Mouse (Mus musculus) R1 (cell line): ENCODE measurements around the gene Slx4.

ENCODE experiments used
- DNase-seq: peaks from one replicate; pipeline ENCODE4 v3.0.0-alpha.2; 2018; ENCODE audit warnings: low read depth, low spot score

Slx4 gene

DNA sequence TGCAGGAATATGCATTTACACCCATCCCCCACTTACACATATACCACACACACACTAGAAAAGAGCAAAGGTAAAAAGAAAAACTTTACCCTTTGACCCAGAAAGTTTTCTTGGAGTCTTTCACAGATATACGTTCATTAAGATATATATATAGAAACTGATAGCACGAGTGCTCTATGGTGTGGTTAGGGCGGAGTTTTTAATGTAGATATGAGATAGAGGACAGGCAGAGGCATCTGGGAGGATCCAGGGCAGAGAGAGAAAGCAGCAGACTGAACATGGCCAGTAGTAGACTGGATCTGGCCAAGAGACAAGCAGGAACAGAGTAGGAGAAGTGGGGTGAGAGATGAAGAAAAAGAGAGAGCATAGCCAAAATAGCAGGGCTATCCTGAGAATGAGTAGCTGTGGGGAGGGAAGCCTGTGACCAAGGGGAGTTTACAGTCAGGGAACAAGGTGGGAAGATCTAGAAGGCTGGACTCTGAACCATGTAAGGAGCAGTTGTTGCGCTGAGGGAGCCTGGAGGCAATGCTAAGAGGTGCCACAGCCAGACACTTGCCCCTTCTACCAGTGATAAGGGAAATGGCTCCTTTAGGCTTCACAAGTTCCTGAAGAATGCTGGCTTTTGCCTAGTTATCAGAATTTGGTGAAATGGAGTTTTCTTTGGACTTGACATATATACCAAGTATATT is 9.5 kb upstream of the Slx4 start:
- DNase-seq = no peak

DNA sequence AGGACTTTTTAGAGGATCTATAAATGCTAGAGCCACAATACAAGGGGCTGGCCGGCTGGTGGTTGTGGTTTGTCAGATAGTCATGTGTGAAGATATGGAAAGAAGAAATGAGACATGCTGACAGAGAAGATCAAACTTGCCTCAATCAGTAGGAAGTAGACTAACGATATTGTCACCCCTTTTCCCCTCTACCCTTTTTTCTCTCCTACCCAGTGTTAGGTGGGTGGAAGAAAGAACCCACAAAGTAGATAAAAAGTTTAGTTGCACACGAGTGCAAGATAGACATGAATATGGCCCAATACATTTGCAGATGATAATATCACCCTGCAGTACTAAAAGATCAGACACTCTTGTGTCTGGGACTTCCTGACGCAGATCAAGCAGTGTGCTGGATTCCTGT is 15.2 kb downstream of the Slx4 start:
- no peak for DNase-seq

DNA sequence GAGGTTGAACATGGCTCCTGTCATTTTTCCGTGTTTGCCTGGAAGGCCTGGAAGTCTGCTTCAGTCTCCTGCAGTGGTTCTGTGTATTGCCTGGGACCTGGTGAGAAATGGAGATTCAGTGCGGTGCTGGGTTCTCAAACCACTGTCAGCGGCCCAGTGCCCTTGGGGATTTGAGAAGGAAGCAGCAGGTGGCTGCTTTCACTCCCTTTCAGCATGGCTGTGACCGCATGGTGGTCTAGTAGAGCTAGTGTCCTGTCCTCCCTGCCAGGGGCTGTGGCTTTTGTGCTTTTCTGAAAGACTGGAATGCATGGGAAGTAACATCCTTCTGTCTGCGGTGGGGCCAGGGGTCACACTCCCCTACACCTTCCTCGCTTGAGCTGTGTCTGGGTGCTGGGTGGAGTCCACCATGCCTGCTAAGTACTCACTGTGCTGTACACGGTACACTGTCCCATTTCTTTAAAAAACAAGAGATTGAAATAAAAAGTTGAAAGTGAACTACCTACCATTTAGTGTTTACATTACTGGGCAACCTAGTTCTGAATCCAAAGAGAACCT is 20.3 kb downstream of the Slx4 start:
- DNase-seq = peak; percentile 28

DNA sequence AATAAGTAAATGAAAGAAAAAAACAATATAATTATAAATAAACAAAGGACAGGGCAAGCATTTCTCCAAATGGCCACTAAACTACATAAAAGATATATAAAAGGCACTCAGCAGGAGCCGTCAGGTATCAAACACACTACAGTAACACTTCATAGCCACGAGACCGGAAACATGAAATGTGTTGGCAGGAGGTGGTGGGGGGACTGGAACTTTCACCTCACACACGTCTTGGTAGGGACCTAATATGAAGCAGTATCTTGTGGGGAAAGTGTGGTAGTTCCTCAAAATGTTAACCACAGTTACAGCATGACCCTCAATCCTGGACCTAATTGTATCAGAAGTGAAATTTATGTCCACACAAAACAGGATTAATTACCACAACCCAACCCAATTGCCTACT is 21.4 kb downstream of the Slx4 start:
- no peak for DNase-seq

DNA sequence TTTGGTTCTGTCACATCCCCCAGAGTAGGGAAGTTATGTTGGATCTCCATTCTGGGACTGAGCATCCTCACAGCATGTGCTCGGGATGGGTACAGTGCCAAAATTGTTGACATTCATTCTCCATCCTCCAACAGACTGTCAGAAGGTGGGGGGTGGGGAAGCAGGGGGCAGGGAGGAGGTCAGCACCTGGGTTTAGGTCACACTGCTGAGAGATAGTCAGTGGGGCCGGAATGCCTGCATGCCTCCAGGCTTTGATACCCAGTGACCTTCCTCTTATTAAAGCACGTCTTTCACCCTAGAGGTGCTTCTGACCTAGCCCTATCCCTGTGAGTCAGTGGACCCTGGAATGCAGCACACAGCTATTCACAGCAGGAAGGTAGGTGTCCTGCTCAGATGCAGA is 26.9 kb downstream of the Slx4 start:
- DNase-seq = peak; percentile 83

DNA sequence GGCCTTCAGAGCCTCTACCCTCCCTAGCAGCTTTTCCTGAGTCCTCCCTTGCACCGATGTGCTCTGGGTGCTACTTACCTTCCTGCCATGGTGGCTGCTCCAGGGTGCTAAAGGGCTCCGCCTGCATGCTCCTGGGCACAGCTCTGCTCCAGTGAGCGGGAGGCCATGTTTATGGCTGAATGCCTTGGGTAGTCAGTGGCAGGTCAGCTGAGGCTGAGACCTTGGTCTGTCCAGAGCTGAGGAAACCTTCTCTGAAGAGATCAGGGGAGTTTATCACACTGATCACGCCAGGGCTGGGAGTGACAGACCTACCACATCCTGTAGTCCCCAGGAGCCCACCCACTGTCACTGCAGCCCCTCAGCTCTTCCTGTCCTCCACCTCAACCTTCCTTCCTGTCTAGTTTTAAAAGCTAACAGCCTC is 27.3 kb downstream of the Slx4 start, which contains the start of gene Nlrc3:
Nlrc3 (minus strand) TSS at position 382 of the 421 bp plus-strand sequence.
- no peak for DNase-seq

DNA sequence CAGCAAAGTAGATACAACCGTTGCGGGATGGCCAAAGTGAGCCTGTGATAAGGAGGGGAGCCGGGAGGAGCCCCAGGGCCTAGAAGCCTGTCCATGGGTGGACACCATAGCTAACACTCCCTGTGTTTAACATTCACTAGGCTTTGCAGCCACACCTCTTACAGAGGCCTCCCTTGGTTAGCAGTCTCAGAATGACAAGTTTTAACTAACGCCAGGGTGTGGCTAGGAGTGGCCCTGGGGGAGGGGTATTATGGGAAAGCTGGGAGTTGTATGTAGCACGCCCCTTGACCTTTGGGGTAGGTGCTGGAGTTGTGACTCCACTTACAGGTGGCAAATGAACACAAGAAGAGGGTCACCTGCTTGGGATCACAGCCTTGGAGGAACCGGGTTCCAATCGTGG is 27.9 kb downstream of the Slx4 start:
- DNase-seq = peak; percentile 90

DNA sequence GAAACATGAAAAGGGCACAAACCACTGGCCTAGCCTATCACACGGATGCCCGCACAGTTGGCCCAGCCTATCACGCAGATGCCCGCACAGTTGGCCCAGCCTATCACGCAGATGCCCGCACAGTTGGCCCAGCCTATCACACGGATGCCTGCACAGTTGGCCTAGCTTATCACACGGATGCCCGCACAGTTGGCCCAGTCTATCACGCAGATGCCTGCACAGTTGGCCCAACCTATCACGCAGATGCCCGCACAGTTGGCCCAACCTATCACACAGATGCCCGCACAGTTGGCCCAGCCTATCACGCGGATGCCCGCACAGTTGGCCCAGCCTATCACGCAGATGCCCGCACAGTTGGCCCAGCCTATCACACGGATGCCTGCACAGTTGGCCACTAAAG is 29.1 kb downstream of the Slx4 start:
- DNase-seq = peak; percentile 77

DNA sequence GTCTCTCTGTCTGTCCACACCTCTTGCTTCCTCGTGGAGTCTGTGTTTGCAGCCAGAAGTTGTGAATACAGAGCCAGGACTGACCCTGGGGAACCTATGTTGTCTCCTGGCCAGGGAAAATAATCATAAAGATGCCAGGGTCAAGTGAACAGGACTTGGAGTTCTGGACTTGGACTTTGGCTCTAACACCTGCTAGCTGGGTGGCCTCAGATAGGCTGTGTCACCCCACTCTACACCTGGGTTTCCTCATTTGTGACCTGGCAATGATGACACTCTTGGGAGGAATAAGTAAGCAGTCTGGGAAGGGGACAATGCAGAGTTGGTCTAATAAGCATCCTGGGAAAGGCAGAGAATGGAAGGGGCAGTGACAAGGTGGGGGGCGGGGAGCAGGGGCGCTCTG is 38.0 kb downstream of the Slx4 start:
- DNase-seq = no peak

DNA sequence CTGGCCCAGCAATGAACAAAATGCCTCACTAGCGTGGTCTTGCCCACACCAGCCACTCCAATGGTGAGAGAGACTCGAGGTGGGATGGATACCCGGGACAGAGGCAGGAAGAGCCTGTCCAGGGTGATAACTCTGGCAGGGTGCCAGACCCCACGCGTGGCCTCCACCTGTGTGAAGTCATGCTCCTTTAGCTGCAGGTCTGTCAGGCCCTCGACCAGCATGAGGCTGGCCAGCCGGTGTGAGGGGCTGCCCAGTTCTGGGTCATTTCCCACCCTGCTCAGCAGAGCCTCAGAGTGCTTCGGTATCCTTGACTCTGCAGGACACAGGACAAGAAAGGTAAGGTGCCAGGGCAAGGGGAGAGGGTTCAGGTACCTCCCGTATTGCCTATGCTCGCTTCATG is 38.6 kb downstream of the Slx4 start:
- no peak for DNase-seq

DNA sequence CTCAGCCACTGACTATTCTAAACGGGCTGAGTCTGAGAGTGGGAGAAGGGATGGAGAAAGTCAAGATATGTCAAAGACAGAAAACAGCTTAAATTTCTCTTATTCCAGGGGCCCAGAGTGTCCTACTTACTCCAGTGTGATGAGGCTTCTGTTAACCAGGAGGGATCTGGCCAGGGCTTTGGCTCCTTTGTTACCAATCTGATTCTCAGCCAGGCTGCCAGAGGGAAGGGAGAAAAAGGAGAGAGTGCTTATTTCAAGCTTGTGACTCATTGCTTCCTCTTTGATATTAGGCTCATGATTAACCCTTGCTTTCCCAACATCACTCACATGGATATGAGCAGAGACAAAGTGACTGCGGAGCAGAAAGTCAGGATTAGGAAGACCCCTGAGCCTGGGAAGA is 44.3 kb downstream of the Slx4 start:
- DNase-seq = no peak

DNA sequence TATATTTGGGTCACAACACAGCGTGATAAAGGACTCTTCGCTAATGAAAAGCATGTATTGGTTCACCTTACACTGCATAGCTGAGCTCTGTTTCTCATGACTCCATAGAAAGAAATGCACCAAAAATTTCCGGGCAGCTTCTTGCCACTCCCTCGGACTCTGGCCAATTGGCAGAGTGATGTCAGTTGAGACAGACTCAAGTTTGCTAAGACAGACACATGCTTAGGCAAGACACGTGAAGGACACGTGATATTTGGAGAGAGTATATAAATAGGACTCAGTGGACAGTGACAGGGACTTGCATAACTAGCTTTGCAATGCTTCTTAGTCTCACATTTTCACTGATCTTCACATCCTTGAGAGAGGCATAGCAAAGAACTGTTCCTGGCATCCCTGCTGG is 47.2 kb downstream of the Slx4 start:
- no peak for DNase-seq

DNA sequence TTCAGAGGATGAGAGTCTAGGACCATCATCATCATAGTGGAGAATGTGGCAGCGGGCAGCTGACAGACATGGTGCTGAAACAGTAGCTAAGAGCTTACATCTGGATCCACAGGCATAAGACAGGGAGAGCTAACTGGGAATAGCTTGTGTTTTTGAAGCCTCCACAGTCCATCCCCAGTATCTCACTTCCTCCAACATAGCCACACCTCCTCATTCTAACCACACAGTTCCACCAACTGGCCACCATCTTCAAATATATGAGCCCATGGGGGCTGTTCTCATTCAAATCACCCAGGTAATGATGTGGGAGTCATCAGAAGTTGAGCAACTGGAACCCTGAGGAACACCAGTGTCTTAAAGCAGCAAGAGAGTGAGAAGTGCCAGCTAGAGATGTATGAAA is 52.4 kb downstream of the Slx4 start:
- no peak for DNase-seq

DNA sequence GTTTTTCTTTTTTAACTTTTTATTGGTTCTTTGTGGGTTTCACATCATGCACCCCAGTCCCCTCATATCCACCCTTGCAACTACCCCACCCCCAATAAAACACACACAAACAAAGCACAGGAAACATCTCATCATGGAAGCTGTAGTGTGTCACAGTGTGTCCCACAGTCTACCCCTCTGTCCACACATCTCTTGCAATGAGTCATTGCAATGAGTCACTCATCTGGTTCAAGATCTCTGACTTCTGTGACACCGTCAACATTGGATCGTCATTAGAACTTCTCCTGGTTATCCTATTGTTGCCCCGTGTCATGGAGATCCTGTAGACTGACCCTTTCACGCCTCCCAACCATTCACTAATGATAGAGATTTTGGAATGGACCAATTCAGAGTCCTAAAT is 68.9 kb downstream of the Slx4 start:
- no peak for DNase-seq

DNA sequence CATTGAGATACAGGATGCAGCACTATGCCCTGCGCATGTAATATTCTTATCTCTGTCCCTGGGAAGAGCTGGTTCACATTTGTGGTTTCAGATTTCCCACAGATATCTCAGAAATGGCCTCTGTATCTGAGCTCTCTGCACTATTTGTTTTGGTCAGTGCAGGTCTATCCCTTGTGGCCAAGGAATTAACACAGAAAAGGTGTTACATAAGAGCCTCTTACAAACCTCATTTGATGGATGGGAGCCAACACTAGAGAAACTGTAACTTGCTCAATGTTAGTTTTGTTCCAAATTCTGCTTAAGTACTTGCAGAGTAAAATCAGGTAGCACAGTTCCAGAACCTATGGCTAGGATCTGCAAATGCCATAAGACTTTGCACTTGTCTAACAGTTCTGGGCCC is 69.5 kb downstream of the Slx4 start:
- no peak for DNase-seq

DNA sequence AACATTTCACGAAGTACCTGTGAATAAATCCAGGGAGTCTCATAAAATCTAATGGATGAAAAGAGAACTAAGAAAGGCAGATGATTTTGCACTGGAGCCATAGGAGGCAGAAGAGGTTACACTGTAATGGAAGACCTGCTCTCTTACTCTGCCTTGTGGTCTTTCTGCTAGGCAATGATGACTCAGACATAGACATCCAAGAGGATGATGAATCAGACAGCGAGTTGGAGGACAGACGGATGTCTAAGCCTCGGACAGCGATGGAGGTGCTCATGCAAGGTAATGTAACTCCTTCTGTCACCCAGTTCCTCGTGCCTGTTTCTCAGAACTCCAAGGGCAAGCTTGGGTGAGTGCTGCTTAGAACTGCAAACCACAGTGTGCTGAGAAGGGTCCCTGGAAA is 70.0 kb downstream of the Slx4 start:
- DNase-seq = no peak

DNA sequence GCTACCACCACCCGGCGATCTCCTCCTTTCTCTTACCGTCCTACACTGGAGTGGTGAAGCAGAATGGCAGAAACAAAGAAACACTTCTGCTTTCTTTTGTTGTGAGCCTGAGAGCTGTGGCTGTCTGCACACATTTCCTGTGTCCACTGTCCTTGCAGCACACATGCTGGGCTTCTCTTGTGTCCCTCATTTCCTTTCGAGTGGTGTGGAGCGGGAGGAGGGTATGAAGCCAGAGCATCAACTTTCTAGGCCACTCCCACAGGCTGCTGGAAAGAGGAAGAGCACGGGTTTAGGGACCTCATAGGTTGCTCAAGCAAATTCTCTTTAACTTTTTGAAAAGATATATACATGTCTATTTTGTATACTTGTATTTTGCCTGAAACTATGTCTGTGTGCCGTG is 74.4 kb downstream of the Slx4 start:
- peak; percentile 59 for DNase-seq
